Mouse (Mus musculus): ENCODE data around the gene Epb41l4b.

Gene Epb41l4b

DNA sequence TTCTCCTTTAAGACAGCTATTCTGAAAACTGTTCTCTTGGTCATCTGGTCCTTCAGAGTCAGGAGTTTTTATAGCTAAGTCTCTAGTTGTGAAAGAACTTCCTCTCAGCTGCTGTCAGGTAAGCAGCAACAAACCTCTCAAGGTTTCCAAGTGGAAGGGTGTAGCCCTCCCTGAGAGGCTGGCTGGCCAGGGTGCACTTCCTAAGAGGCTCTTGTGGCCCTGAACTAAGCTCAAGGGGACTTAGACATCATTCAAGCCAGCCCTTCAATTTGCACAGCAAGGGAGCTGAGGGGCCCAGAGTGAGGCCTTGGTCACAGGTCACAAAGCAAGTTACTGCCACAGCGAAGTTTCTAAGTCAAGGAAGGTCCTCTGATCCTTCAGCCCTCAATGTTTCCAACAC lies 200.0 kb downstream of the Epb41l4b start:
- DNase-seq (ENCODE audit: low spot score in 2 of 2): no peak

DNA sequence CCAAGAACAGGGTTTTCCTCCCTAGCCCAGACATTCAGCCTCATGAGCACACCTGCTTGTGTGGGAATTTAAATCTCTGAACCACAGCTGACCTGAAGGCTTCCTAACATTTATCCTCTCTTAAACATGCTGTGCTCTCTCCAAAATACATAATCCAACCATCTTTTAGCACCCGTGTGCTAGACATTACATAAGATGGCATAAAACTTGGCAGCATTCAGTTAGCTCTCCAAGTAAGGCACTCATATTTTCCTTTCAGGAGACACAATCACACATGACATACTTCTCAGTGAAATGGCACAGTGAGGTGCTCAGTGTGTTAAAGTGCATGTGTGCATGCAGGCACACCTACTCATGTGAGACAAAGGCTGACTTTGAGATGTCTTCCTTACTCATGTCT lies 200.7 kb downstream of the Epb41l4b start:
- peak in 1 of 2 experiments; percentile 46 for DNase-seq (ENCODE audit: low spot score in 2 of 2)

Measured in frontal cortex, postnatal 36 days (tissue).